Mouse (Mus musculus) cerebellum, adult (tissue): ENCODE results near the gene Ddx39b.

Experiments used
- ATAC-seq: cut with Nextera tagmentation; 2 replicates; pipeline ENCODE4 v1.9.2; 2017; ENCODE audit warnings: mild to moderate bottlenecking, moderate library complexity, mixed read lengths; ENCODE audit not compliant: insufficient number of reproducible peaks, low FRiP score, low TSS enrichment

Gene Ddx39b

GRCm38 (mm10) chr17:35303271-35303670, 61.7 kb downstream of the Ddx39b start:
- no peak for ATAC-seq
